Mouse (Mus musculus): ENCODE data around the gene 1110032A03Rik.

GRCm38 (mm10) chr9:50725921-50726590 lies 49.3 kb downstream of the 1110032A03Rik start:
- TF ChIP-seq CTCF (IDR thresholded peaks at IDR 0.05; ENCODE audit: low read depth, low read length) (no peak), POLR2A (IDR thresholded peaks at IDR 0.05; ENCODE audit: extremely low read depth, insufficient read depth, low read length) (no peak)

Measured in liver, adult 2 months (tissue).